In the genomic region with DNA sequence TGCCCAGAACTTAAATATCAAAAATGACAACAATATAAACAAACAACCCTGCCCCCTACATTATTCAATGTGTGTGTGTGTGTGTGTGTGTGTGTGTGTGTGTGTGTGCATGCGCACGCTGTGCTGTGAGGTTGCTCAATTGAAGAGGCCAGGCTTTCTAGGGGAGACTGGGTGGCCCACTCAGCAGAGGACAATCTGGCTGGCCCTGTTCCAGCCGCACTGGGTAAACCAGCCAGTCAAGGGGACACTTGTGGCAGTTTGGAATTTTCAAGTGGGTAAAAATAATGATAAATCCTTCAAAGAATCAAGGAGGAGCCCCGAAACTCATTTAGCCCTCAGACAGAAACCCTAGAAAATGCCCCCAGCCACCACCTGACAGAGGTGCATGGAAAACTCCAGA, we compare ENCODE assay signal across 12 mouse cellular contexts.
DNase-seq lines count a peak whose midpoint lies in the region; ATAC-seq and TF ChIP-seq lines count a peak whose summit lies in the region.
"Had no signal": no experiment of that assay in that cellular context is flagged by ENCODE, and none has a peak within 500 bp of the region (broad histone marks: within the 10 kb centered on the region; RNA-seq: fewer than 3 reads in every experiment).

No protein-coding gene starts in this region.

- no peaks in the 10 kb centered on the region for H3K36me3 ChIP-seq in forebrain, embryonic 10.5 days (replicated peaks)
- no peaks in the 10 kb centered on the region for H3K36me3 ChIP-seq in forebrain, postnatal 0 days (ENCODE audit: insufficient read depth)
- no peaks in the 10 kb centered on the region for H3K36me3 ChIP-seq in midbrain, embryonic 11.5 days (ENCODE audit: control insufficient read depth, insufficient read depth, low read length)
- H3K36me3 ChIP-seq in midbrain, postnatal 0 days (ENCODE audit: insufficient read depth, low read length), result no peaks in the 10 kb centered on the region
- no peaks in the 10 kb centered on the region for H3K36me3 ChIP-seq in forebrain, embryonic 13.5 days (ENCODE audit: poor library complexity, severe bottlenecking)

- no peak overlapping the region for H3K4me3 ChIP-seq in forebrain, embryonic 10.5 days
- no peak overlapping the region for H3K4me3 ChIP-seq in forebrain, postnatal 0 days (ENCODE audit: low read depth, low read length)
- H3K4me3 ChIP-seq in midbrain, embryonic 11.5 days (ENCODE audit: low read depth, low read length), result no peak overlapping the region
- H3K4me3 ChIP-seq in midbrain, postnatal 0 days (ENCODE audit: low read depth, low read length), result no peak overlapping the region
- no peak overlapping the region for H3K4me3 ChIP-seq in forebrain, embryonic 13.5 days

- TF ChIP-seq CTCF in forebrain, postnatal 0 days (IDR thresholded peaks at IDR 0.05; ENCODE audit: low read depth), result no peak
- no peak for TF ChIP-seq CTCF in midbrain, postnatal 0 days (IDR thresholded peaks at IDR 0.05)

- no peaks in the 10 kb centered on the region for H3K9me3 ChIP-seq in forebrain, embryonic 10.5 days
- no peaks in the 10 kb centered on the region for H3K9me3 ChIP-seq in forebrain, postnatal 0 days (ENCODE audit: low read length)
- no peaks in the 10 kb centered on the region for H3K9me3 ChIP-seq in midbrain, embryonic 11.5 days (ENCODE audit: control insufficient read depth, low read length)
- no peaks in the 10 kb centered on the region for H3K9me3 ChIP-seq in midbrain, postnatal 0 days (ENCODE audit: low read length)
- no peaks in the 10 kb centered on the region for H3K9me3 ChIP-seq in forebrain, embryonic 13.5 days (replicated peaks)

- no peak overlapping the region for H3K4me2 ChIP-seq in forebrain, postnatal 0 days (ENCODE audit: low read depth)
- H3K4me2 ChIP-seq in midbrain, embryonic 11.5 days, result no peak overlapping the region
- H3K4me2 ChIP-seq in midbrain, postnatal 0 days (ENCODE audit: low read depth, low read length, poor library complexity, severe bottlenecking), result no peak overlapping the region
- H3K4me2 ChIP-seq in forebrain, embryonic 13.5 days, result no peak overlapping the region

- H3K27ac ChIP-seq in forebrain, embryonic 10.5 days, result peak overlapping the region; percentile 53; the same call in 1 of the 2 replicates
- no peak overlapping the region for H3K27ac ChIP-seq in forebrain, postnatal 0 days (ENCODE audit: low read depth, low read length)
- H3K27ac ChIP-seq in midbrain, embryonic 11.5 days (ENCODE audit: low read depth, low read length), result no peak overlapping the region
- H3K27ac ChIP-seq in midbrain, postnatal 0 days (ENCODE audit: low read depth, low read length), result no peak overlapping the region
- no peak overlapping the region for H3K27ac ChIP-seq in forebrain, embryonic 13.5 days

- no peak for DNase-seq in forebrain, embryonic 10.5 days (ENCODE audit: extremely low spot score, low spot score)
- no peak for DNase-seq in forebrain, postnatal 0 days
- no peak for DNase-seq in midbrain, embryonic 11.5 days (ENCODE audit: low spot score, missing footprints)
- no peak for DNase-seq in midbrain, postnatal 0 days (ENCODE audit: low spot score)
- peak; percentile 60 for DNase-seq in lung, postnatal 10 days
- no peak for DNase-seq in left cerebral cortex, adult 18-20 months (ENCODE audit: low spot score in 2 of 2)
- DNase-seq: B cell, adult 2 months; cerebellum, adult 9-10 months; gastrocnemius, postnatal 25 days; right cerebral cortex, adult 18-20 months had no signal

- no peaks in the 10 kb centered on the region for H3K27me3 ChIP-seq in forebrain, embryonic 10.5 days (ENCODE audit: poor library complexity, severe bottlenecking)
- no peaks in the 10 kb centered on the region for H3K27me3 ChIP-seq in forebrain, postnatal 0 days (ENCODE audit: insufficient read depth, low read length)
- H3K27me3 ChIP-seq in midbrain, embryonic 11.5 days (ENCODE audit: control insufficient read depth, insufficient read depth, low read length), result no peaks in the 10 kb centered on the region
- no peaks in the 10 kb centered on the region for H3K27me3 ChIP-seq in midbrain, postnatal 0 days (ENCODE audit: insufficient read depth, low read length)
- no peaks in the 10 kb centered on the region for H3K27me3 ChIP-seq in forebrain, embryonic 13.5 days

- ATAC-seq in forebrain, postnatal 0 days, result no peak
- peak; percentile 54; the same call in 1 of the 2 replicates for ATAC-seq in midbrain, embryonic 11.5 days (ENCODE audit: low FRiP score)
- ATAC-seq in midbrain, postnatal 0 days (ENCODE audit: low FRiP score), result no peak
- peak; percentile 71; the same call in 1 of the 2 replicates for ATAC-seq in forebrain, embryonic 13.5 days
- no peak for ATAC-seq in inflammation-experienced regulatory T-cells, adult 6 months

- H3K9ac ChIP-seq in forebrain, postnatal 0 days, result no peak overlapping the region
- H3K9ac ChIP-seq in midbrain, embryonic 11.5 days (ENCODE audit: low read length), result no peak overlapping the region
- no peak overlapping the region for H3K9ac ChIP-seq in midbrain, postnatal 0 days (replicated peaks; ENCODE audit: low read length, poor library complexity, severe bottlenecking)
- H3K9ac ChIP-seq in forebrain, embryonic 13.5 days, result no peak overlapping the region

- WGBS in forebrain, embryonic 10.5 days, result 74% methylated on average over 4 of the region's 4 CpGs
- 50% methylated on average over 4 of the region's 4 CpGs for WGBS in forebrain, postnatal 0 days
- WGBS in midbrain, embryonic 11.5 days, result 87% methylated on average over 4 of the region's 4 CpGs
- WGBS in midbrain, postnatal 0 days, result 78% methylated on average over 4 of the region's 4 CpGs
- 46% methylated on average over 4 of the region's 4 CpGs for WGBS in forebrain, embryonic 13.5 days

- peaks cover 33% of the 10 kb centered on the region for H3K4me1 ChIP-seq in forebrain, embryonic 10.5 days
- H3K4me1 ChIP-seq in forebrain, postnatal 0 days (ENCODE audit: insufficient read depth), result peaks cover 7% of the 10 kb centered on the region; the same call in 1 of the 2 replicates
- no peaks in the 10 kb centered on the region; the same call in 1 of the 2 replicates for H3K4me1 ChIP-seq in midbrain, embryonic 11.5 days (ENCODE audit: control insufficient read depth, insufficient read depth, low read length)
- H3K4me1 ChIP-seq in midbrain, postnatal 0 days (ENCODE audit: insufficient read depth, low read length), result no peaks in the 10 kb centered on the region; the same call in 1 of the 2 replicates
- peaks cover 25% of the 10 kb centered on the region for H3K4me1 ChIP-seq in forebrain, embryonic 13.5 days

Comparison
In these comparisons a context has a peak if more than half of its experiments do, and no peak if none do; other contexts are left out.
1. ATAC-seq: peak in midbrain, embryonic 11.5 days (single experiment) and forebrain, embryonic 13.5 days (single experiment); none in forebrain, postnatal 0 days (single experiment), midbrain, postnatal 0 days (single experiment) and inflammation-experienced regulatory T-cells, adult 6 months (single experiment).